Mouse (Mus musculus) ES-E14 (cell line): Measurements from ENCODE around the gene Ghr.

Experiments used
- CHD2 ChIP-seq: IDR thresholded peaks from 2 replicates; pipeline ENCODE4 v1.6.1; 2014; ENCODE audit warnings: mild to moderate bottlenecking, low read depth, low read length, inconsistent platforms
- HCFC1 ChIP-seq: IDR thresholded peaks from 2 replicates; pipeline ENCODE4 v1.6.1; 2012; ENCODE audit warnings: low read length, inconsistent platforms, borderline replicate concordance; ENCODE audit not compliant: insufficient read depth
- MAFK ChIP-seq: IDR thresholded peaks from 2 replicates; pipeline ENCODE4 v1.6.1; 2014; ENCODE audit warnings: mild to moderate bottlenecking, low read depth, low read length, inconsistent platforms; ENCODE audit not compliant: insufficient read depth

DNA sequence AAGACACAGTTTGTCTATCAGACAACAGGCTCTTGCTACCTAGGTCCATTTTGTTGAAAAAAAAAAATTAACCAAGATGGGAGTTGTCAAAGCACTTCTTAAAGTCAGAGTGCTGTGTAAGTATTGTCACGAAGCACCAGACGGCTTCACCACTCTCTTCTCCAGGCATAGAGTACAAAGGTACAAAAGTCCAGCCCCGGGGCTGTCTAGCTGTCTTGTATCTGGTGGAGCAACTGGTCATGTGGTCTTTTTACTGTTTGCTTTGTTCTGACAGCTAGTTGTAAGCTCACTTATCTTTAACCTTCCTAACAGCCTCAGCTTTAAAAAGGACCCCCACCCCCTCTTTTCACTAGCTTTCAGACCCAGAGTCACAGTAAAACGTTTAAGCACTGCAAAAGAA is 1.1 kb upstream of the Ghr start:
- TF ChIP-seq CHD2 (no peak), MAFK (no peak), HCFC1 (no peak)
